Mouse (Mus musculus): ENCODE measurements at regions not wholly inside any gene's neighbourhood (a gene's known extent, or its start where the extent isn't known, plus 50 kb on each side); places are given as distances from the start of the nearest gene placed in this dataset.

GRCm38 (mm10) chr19:28205691-28206090 is 194.7 kb upstream of the Rfx3 start:
- Histone ChIP-seq H3K27ac (replicated peaks; ENCODE audit: low read depth, low read length) (no peak overlapping the region), H3K27me3 (replicated peaks; ENCODE audit: control insufficient read depth, insufficient read depth, low read length) (no peaks in the 10 kb centered on the region), H3K4me1 (ENCODE audit: control insufficient read depth, insufficient read depth, low read length) (no peaks in the 10 kb centered on the region), H3K4me2 (ENCODE audit: low read depth, low read length) (no peak overlapping the region), H3K9ac (ENCODE audit: low read depth, low read length) (no peak overlapping the region), H3K36me3 (ENCODE audit: control insufficient read depth, insufficient read depth, low read length) (no peaks in the 10 kb centered on the region), H3K4me3 (ENCODE audit: low read depth, low read length) (no peak overlapping the region), H3K9me3 (ENCODE audit: control insufficient read depth, low read length) (no peaks in the 10 kb centered on the region)
- WGBS = 71% methylated on average over 4 of the region's 4 CpGs
- ATAC-seq (ENCODE audit: low read depth) (no peak), DNase-seq (ENCODE audit: low spot score) (no peak)

GRCm38 (mm10) chr19:28203719-28204118 is 192.8 kb upstream of the Rfx3 start:
- Histone ChIP-seq H3K9me3 (ENCODE audit: control insufficient read depth, low read length) (no peaks in the 10 kb centered on the region), H3K36me3 (ENCODE audit: control insufficient read depth, insufficient read depth, low read length) (no peaks in the 10 kb centered on the region), H3K27ac (replicated peaks; ENCODE audit: low read depth, low read length) (no peak overlapping the region), H3K4me2 (ENCODE audit: low read depth, low read length) (no peak overlapping the region), H3K4me3 (ENCODE audit: low read depth, low read length) (no peak overlapping the region), H3K27me3 (replicated peaks; ENCODE audit: control insufficient read depth, insufficient read depth, low read length) (no peaks in the 10 kb centered on the region), H3K9ac (ENCODE audit: low read depth, low read length) (no peak overlapping the region), H3K4me1 (ENCODE audit: control insufficient read depth, insufficient read depth, low read length) (no peaks in the 10 kb centered on the region)
- DNase-seq (ENCODE audit: low spot score) = no peak
- no peak for ATAC-seq (ENCODE audit: low read depth)
- WGBS = 78% methylated on average over 3 of the region's 3 CpGs

- WGBS = 43% methylated on average over 8 of the region's 8 CpGs
Measured at GRCm38 (mm10) chr19:28199385-28199784, 188.4 kb upstream of the Rfx3 start.

GRCm38 (mm10) chr19:28196881-28197280 is 185.9 kb upstream of the Rfx3 start:
- no peaks in the 10 kb centered on the region for H3K4me1 ChIP-seq (ENCODE audit: control insufficient read depth, insufficient read depth, low read length)
- DNase-seq (ENCODE audit: low spot score) (no peak), ATAC-seq (ENCODE audit: low read depth) (no peak)
- no peaks in the 10 kb centered on the region for H3K27me3 ChIP-seq (replicated peaks; ENCODE audit: control insufficient read depth, insufficient read depth, low read length)
- H3K4me2 ChIP-seq (ENCODE audit: low read depth, low read length) = no peak overlapping the region
- H3K9ac ChIP-seq (ENCODE audit: low read depth, low read length) = no peak overlapping the region
- H3K9me3 ChIP-seq (ENCODE audit: control insufficient read depth, low read length) = 0 out of 2 replicates have a peak, but pooled peaks cover 5% of the 10 kb centered on the region
- 98% methylated on average over 5 of the region's 5 CpGs for WGBS
- no peak overlapping the region for H3K4me3 ChIP-seq (ENCODE audit: low read depth, low read length)
- H3K27ac ChIP-seq (replicated peaks; ENCODE audit: low read depth, low read length) = no peak overlapping the region
- H3K36me3 ChIP-seq (ENCODE audit: control insufficient read depth, insufficient read depth, low read length) = no peaks in the 10 kb centered on the region

More at GRCm38 (mm10) chr19:28199385-28199784, 188.4 kb upstream of the Rfx3 start:
- 0 out of 2 replicates have a peak, but pooled peaks cover 5% of the 10 kb centered on the region for H3K9me3 ChIP-seq (ENCODE audit: control insufficient read depth, low read length)
- no peak overlapping the region for H3K9ac ChIP-seq (ENCODE audit: low read depth, low read length)
- DNase-seq (ENCODE audit: low spot score) (peak; percentile 53), ATAC-seq (ENCODE audit: low read depth) (no peak)
- no peak overlapping the region for H3K27ac ChIP-seq (replicated peaks; ENCODE audit: low read depth, low read length)
- no peaks in the 10 kb centered on the region for H3K4me1 ChIP-seq (ENCODE audit: control insufficient read depth, insufficient read depth, low read length)
- H3K4me3 ChIP-seq (ENCODE audit: low read depth, low read length) = no peak overlapping the region
- no peaks in the 10 kb centered on the region for H3K36me3 ChIP-seq (ENCODE audit: control insufficient read depth, insufficient read depth, low read length)
- no peak overlapping the region for H3K4me2 ChIP-seq (ENCODE audit: low read depth, low read length)
- no peaks in the 10 kb centered on the region for H3K27me3 ChIP-seq (replicated peaks; ENCODE audit: control insufficient read depth, insufficient read depth, low read length)

GRCm38 (mm10) chr19:28192248-28192647 is 181.3 kb upstream of the Rfx3 start:
- Histone ChIP-seq H3K27ac (replicated peaks; ENCODE audit: low read depth, low read length) (no peak overlapping the region), H3K4me2 (ENCODE audit: low read depth, low read length) (no peak overlapping the region), H3K27me3 (replicated peaks; ENCODE audit: control insufficient read depth, insufficient read depth, low read length) (no peaks in the 10 kb centered on the region), H3K4me3 (ENCODE audit: low read depth, low read length) (no peak overlapping the region), H3K9ac (ENCODE audit: low read depth, low read length) (no peak overlapping the region), H3K36me3 (ENCODE audit: control insufficient read depth, insufficient read depth, low read length) (no peaks in the 10 kb centered on the region), H3K4me1 (ENCODE audit: control insufficient read depth, insufficient read depth, low read length) (no peaks in the 10 kb centered on the region), H3K9me3 (ENCODE audit: control insufficient read depth, low read length) (0 out of 2 replicates have a peak, but pooled peaks cover 4% of the 10 kb centered on the region)
- DNase-seq (ENCODE audit: low spot score) = no peak
- 53% methylated on average over 3 of the region's 3 CpGs for WGBS
- no peak for ATAC-seq (ENCODE audit: low read depth)

- H3K9ac ChIP-seq (ENCODE audit: low read depth, low read length) = no peak overlapping the region
- ATAC-seq (ENCODE audit: low read depth) = peak; percentile 53; the same call in 1 of the 2 replicates
- H3K4me2 ChIP-seq (ENCODE audit: low read depth, low read length) = no peak overlapping the region
- H3K4me3 ChIP-seq (ENCODE audit: low read depth, low read length) = no peak overlapping the region
- 33% methylated on average over 9 of the region's 9 CpGs for WGBS
- no peaks in the 10 kb centered on the region for H3K27me3 ChIP-seq (replicated peaks; ENCODE audit: control insufficient read depth, insufficient read depth, low read length)
- H3K36me3 ChIP-seq (ENCODE audit: control insufficient read depth, insufficient read depth, low read length) = no peaks in the 10 kb centered on the region
- no peaks in the 10 kb centered on the region for H3K9me3 ChIP-seq (ENCODE audit: control insufficient read depth, low read length)
- peak; percentile 40 for DNase-seq (ENCODE audit: low spot score)
- no peak overlapping the region for H3K27ac ChIP-seq (replicated peaks; ENCODE audit: low read depth, low read length)
- no peaks in the 10 kb centered on the region for H3K4me1 ChIP-seq (ENCODE audit: control insufficient read depth, insufficient read depth, low read length)
Measured at GRCm38 (mm10) chr19:28191428-28192116, 180.6 kb upstream of the Rfx3 start.

- WGBS = 65% methylated on average over 10 of the region's 10 CpGs
- Histone ChIP-seq H3K9ac (ENCODE audit: low read depth, low read length) (no peak overlapping the region), H3K4me2 (ENCODE audit: low read depth, low read length) (no peak overlapping the region), H3K9me3 (ENCODE audit: control insufficient read depth, low read length) (no peaks in the 10 kb centered on the region), H3K27me3 (replicated peaks; ENCODE audit: control insufficient read depth, insufficient read depth, low read length) (no peaks in the 10 kb centered on the region), H3K4me3 (ENCODE audit: low read depth, low read length) (no peak overlapping the region), H3K36me3 (ENCODE audit: control insufficient read depth, insufficient read depth, low read length) (no peaks in the 10 kb centered on the region), H3K27ac (replicated peaks; ENCODE audit: low read depth, low read length) (no peak overlapping the region), H3K4me1 (ENCODE audit: control insufficient read depth, insufficient read depth, low read length) (no peaks in the 10 kb centered on the region)
- ATAC-seq (ENCODE audit: low read depth) (no peak), DNase-seq (ENCODE audit: low spot score) (peak; percentile 48)
Measured at GRCm38 (mm10) chr19:28190250-28190649, 179.3 kb upstream of the Rfx3 start.

GRCm38 (mm10) chr19:28188363-28188762 is 177.4 kb upstream of the Rfx3 start:
- Histone ChIP-seq H3K27me3 (replicated peaks; ENCODE audit: control insufficient read depth, insufficient read depth, low read length) (no peaks in the 10 kb centered on the region), H3K4me2 (ENCODE audit: low read depth, low read length) (no peak overlapping the region), H3K4me3 (ENCODE audit: low read depth, low read length) (no peak overlapping the region), H3K27ac (replicated peaks; ENCODE audit: low read depth, low read length) (no peak overlapping the region), H3K9me3 (ENCODE audit: control insufficient read depth, low read length) (no peaks in the 10 kb centered on the region), H3K9ac (ENCODE audit: low read depth, low read length) (no peak overlapping the region), H3K4me1 (ENCODE audit: control insufficient read depth, insufficient read depth, low read length) (no peaks in the 10 kb centered on the region), H3K36me3 (ENCODE audit: control insufficient read depth, insufficient read depth, low read length) (no peaks in the 10 kb centered on the region)
- ATAC-seq (ENCODE audit: low read depth) = no peak
- WGBS = 87% methylated on average over 6 of the region's 6 CpGs
- no peak for DNase-seq (ENCODE audit: low spot score)

All from embryonic facial prominence, embryonic 14.5 days (tissue).